Mouse (Mus musculus) stomach, postnatal 0 days (tissue): ENCODE measurements at regions not wholly inside any gene's neighbourhood (a gene's known extent, or its start where the extent isn't known, plus 50 kb on each side); places are given as distances from the start of the nearest gene placed in this dataset.

Experiments used
- ATAC-seq: fragments of 200-750 bp; cut with Nextera tagmentation; 2 replicates; pipeline ENCODE4 v1.8.0; 2017; ENCODE audit not compliant: low FRiP score, low TSS enrichment
- DNase-seq: peaks from one replicate; pipeline ENCODE4 v3.0.0-alpha.2; 2016; ENCODE audit warnings: low spot score
- H3K27ac ChIP-seq: fragments of 300-500 bp; sonication (generic); replicated peaks from 2 replicates; pipeline ENCODE4 v1.5.1; 2014; ENCODE audit warnings: mild to moderate bottlenecking, control low read depth
- H3K27me3 ChIP-seq: fragments of 300-500 bp; sonication (generic); 2 replicates; pipeline ENCODE4 v1.6.1; 2014; ENCODE audit warnings: low read length; ENCODE audit not compliant: control insufficient read depth, insufficient read depth
- H3K36me3 ChIP-seq: fragments of 300-500 bp; sonication (generic); 2 replicates; pipeline ENCODE4 v1.6.1; 2014; ENCODE audit warnings: low read length, mixed read lengths; ENCODE audit not compliant: control insufficient read depth, insufficient read depth
- H3K4me1 ChIP-seq: fragments of 300-500 bp; sonication (generic); replicated peaks from 2 replicates; pipeline ENCODE4 v1.6.1; 2014; ENCODE audit warnings: antibody characterized with exemption; ENCODE audit not compliant: control insufficient read depth, insufficient read depth
- H3K4me2 ChIP-seq: fragments of 300-500 bp; sonication (generic); replicated peaks from 2 replicates; pipeline ENCODE4 v1.6.1; 2014; ENCODE audit warnings: low read depth, mild to moderate bottlenecking, control low read depth, moderate library complexity
- H3K4me3 ChIP-seq: fragments of 300-500 bp; sonication (generic); 2 replicates; pipeline ENCODE4 v1.5.1; 2014; ENCODE audit warnings: low read depth, low read length, control low read depth
- H3K9ac ChIP-seq: fragments of 300-500 bp; sonication (generic); 2 replicates; pipeline ENCODE4 v1.6.1; 2014; ENCODE audit warnings: mild to moderate bottlenecking, low read length, control low read depth, mixed read lengths
- H3K9me3 ChIP-seq: fragments of 300-500 bp; sonication (generic); 2 replicates; pipeline ENCODE4 v1.6.1; 2016; ENCODE audit warnings: low read length; ENCODE audit not compliant: control insufficient read depth
- CTCF ChIP-seq: IDR thresholded peaks from 2 replicates; pipeline ENCODE4 v1.5.1; 2016; ENCODE audit warnings: antibody characterized with exemption, low read depth, mild to moderate bottlenecking, moderate library complexity
- EP300 ChIP-seq: optimal IDR thresholded peaks from 2 replicates; pipeline ENCODE3; 2016; ENCODE audit warnings: antibody characterized with exemption
- WGBS: fragments of 180-500 bp; shearing (Covaris S2); extraction: QIAGEN DNeasy Blood & Tissue Kit; methylation state at CpG from one replicate; pipeline ENCODE4 v1.1.7; 2014; 5-methylcytosine and 5-hydroxymethylcytosine counted together

- Histone ChIP-seq H3K27ac (no peak overlapping the region), H3K27me3 (no peaks in the 10 kb centered on the region), H3K36me3 (no peaks in the 10 kb centered on the region), H3K4me1 (no peaks in the 10 kb centered on the region), H3K9ac (no peak overlapping the region), H3K4me3 (no peak overlapping the region), H3K4me2 (no peak overlapping the region), H3K9me3 (no peaks in the 10 kb centered on the region)
- DNase-seq (no peak), ATAC-seq (no peak)
- TF ChIP-seq CTCF (no peak), EP300 (no peak)
- 70% methylated on average over 1 of the region's 1 CpGs for WGBS
Measured at GRCm38 (mm10) chr15:67294797-67295196, 794.1 kb upstream of the Lrrc6 start.

DNA sequence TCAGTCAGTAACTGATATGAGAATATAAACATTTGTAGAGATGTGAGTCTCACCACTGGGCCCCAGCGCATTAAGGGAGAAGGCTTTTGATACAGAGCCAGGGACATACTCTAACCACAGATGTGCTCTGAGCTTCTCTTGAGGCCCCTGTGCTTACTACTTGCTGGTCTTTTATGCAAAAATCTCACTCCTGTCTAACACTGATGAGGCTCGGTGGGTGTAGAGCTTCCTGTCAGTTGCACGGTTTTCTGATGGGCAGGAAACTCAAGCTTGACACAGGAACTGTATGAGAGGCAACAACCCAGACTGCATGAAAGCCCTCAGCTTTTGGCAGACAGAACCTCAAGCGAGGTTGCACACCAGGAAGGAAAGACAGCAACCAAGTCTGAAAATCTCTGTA, 789.0 kb upstream of the Lrrc6 start:
- WGBS, result 42% methylated on average over 4 of the region's 4 CpGs
- Histone ChIP-seq H3K4me2 (no peak overlapping the region), H3K4me3 (no peak overlapping the region), H3K9me3 (no peaks in the 10 kb centered on the region), H3K36me3 (no peaks in the 10 kb centered on the region), H3K4me1 (no peaks in the 10 kb centered on the region), H3K27ac (no peak overlapping the region), H3K9ac (no peak overlapping the region), H3K27me3 (no peaks in the 10 kb centered on the region)
- no peak for DNase-seq
- TF ChIP-seq CTCF (no peak), EP300 (no peak)
- no peak for ATAC-seq

GRCm38 (mm10) chr15:67284941-67285340, 784.2 kb upstream of the Lrrc6 start:
- DNase-seq, result no peak
- Histone ChIP-seq H3K36me3 (no peaks in the 10 kb centered on the region), H3K4me3 (no peak overlapping the region), H3K27me3 (no peaks in the 10 kb centered on the region), H3K9ac (no peak overlapping the region), H3K4me1 (no peaks in the 10 kb centered on the region), H3K9me3 (no peaks in the 10 kb centered on the region), H3K27ac (no peak overlapping the region), H3K4me2 (no peak overlapping the region)
- TF ChIP-seq EP300 (no peak), CTCF (no peak)
- ATAC-seq, result no peak
- 53% methylated on average over 4 of the region's 4 CpGs for WGBS

- Histone ChIP-seq H3K4me3 (no peak overlapping the region), H3K4me2 (no peak overlapping the region), H3K27ac (no peak overlapping the region), H3K4me1 (no peaks in the 10 kb centered on the region), H3K9ac (no peak overlapping the region), H3K36me3 (no peaks in the 10 kb centered on the region), H3K9me3 (no peaks in the 10 kb centered on the region), H3K27me3 (no peaks in the 10 kb centered on the region)
- no peak for TF ChIP-seq EP300
- no peak for TF ChIP-seq CTCF
- ATAC-seq (no peak), DNase-seq (no peak)
- WGBS, result 63% methylated on average over 3 of the region's 3 CpGs
Measured at GRCm38 (mm10) chr15:67283275-67283972, 782.7 kb upstream of the Lrrc6 start.

GRCm38 (mm10) chr15:67278869-67279268, 778.2 kb upstream of the Lrrc6 start:
- Histone ChIP-seq H3K4me1 (no peaks in the 10 kb centered on the region), H3K4me3 (no peak overlapping the region), H3K9me3 (no peaks in the 10 kb centered on the region), H3K9ac (no peak overlapping the region), H3K27ac (no peak overlapping the region), H3K4me2 (no peak overlapping the region), H3K36me3 (no peaks in the 10 kb centered on the region), H3K27me3 (no peaks in the 10 kb centered on the region)
- DNase-seq, result no peak
- TF ChIP-seq CTCF, result no peak
- no peak for TF ChIP-seq EP300
- 79% methylated on average over 1 of the region's 1 CpGs for WGBS
- ATAC-seq, result no peak

DNA sequence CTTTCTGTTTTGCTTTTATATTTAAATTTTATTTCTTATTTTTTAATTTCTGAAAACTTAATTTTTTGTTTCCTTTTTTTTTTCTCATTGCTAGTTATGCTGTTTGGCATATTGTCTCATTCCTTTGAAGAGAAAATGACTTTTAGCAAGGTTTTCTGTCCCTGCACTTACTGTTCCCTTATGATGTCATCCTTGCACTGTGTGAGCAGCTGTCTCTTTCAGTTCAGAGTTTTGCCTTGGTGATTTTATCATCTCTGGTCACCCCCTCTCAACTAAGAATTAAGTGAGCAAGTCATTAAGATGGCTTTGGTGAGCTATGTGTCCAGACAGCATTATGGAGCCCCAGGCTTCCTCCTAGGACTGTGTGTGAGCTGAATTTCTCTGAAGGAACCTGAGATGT, 774.3 kb upstream of the Lrrc6 start:
- Histone ChIP-seq H3K27ac (no peak overlapping the region), H3K36me3 (no peaks in the 10 kb centered on the region), H3K4me1 (no peaks in the 10 kb centered on the region), H3K27me3 (no peaks in the 10 kb centered on the region), H3K9me3 (no peaks in the 10 kb centered on the region), H3K4me3 (no peak overlapping the region), H3K4me2 (no peak overlapping the region), H3K9ac (no peak overlapping the region)
- TF ChIP-seq CTCF (no peak), EP300 (no peak)
- DNase-seq (no peak), ATAC-seq (no peak)
